Mouse (Mus musculus): ENCODE results near the gene Mdga1. TPM values are rescaled to one million over a fixed set of nuclear protein-coding genes. Genes with fewer than 3 reads are reported as not detected.

The Mdga1 gene
- polyA plus RNA-seq, 1 experiment: 2.0 TPM

DNA sequence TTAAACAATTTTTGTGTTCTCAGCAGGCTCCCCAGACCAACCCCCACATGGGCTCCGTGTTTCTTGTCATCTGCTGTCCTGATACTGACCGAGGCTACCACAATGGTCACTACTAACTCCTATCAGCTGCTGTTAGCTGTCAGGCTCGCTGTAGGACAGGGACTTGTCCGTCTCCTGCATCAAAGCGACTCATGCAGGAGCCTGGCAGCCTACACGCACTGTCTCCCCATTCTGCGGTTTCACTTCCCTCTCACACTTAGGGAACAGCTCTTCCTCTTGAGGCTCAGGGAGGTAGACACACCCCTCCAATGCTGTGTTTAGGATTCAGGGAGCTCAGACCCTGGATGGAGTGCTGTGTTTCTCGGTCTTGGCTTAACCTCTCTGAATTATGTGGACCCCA is 132.4 kb downstream of the Mdga1 start:
- H3K79me3 ChIP-seq (ENCODE audit: low read depth): no peaks in the 10 kb centered on the region
- H3K36me3 ChIP-seq (ENCODE audit: control insufficient read depth, insufficient read depth): no peaks in the 10 kb centered on the region
- H3K79me2 ChIP-seq (ENCODE audit: control insufficient read depth, insufficient read depth): no peaks in the 10 kb centered on the region
- no peak overlapping the region for H3K4me3 ChIP-seq (ENCODE audit: insufficient read depth, poor library complexity, severe bottlenecking)
- H3ac ChIP-seq (ENCODE audit: control insufficient read depth, insufficient read length, low read depth): no peak overlapping the region
- TF ChIP-seq USF1 (IDR thresholded peaks at IDR 0.05; ENCODE audit: low read depth) (no peak), MYOD1 (IDR thresholded peaks at IDR 0.05; ENCODE audit: control insufficient read depth, insufficient read length, low read depth) (peak; percentile 38), MYOG (IDR thresholded peaks at IDR 0.05; ENCODE audit: control insufficient read depth, extremely low read depth, insufficient read length) (no peak), MAX (IDR thresholded peaks at IDR 0.05) (no peak), CTCF (IDR thresholded peaks at IDR 0.05; ENCODE audit: control insufficient read depth, insufficient read depth, insufficient read length) (no peak)
- no peaks in the 10 kb centered on the region for H3K27me3 ChIP-seq (ENCODE audit: control insufficient read depth, insufficient read depth, insufficient read length)

DNA sequence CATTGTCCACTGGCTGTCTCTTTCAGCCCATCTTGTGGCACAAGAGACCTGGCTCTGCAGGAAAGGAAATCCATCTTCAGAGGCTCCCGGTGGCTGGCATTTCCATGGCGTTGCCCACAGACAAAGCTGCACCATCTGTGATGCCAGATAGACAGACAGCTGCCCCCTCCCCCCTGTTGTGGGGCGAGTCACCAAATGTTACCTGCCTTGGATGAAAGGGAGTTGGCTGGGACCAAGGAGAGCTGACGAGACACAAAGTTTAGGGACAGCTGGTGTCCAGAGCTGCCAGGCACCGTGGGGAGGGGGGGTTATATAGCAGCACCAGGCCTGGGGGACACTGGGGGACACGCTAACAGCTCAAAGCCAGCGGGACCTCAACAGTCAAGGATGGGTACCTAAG is 135.1 kb downstream of the Mdga1 start:
- TF ChIP-seq FOSL1 (IDR thresholded peaks at IDR 0.05; ENCODE audit: insufficient read depth, low read length, poor library complexity, severe bottlenecking) (no peak), MYOD1 (IDR thresholded peaks at IDR 0.05; ENCODE audit: control insufficient read depth, insufficient read length, low read depth) (no peak), MAX (IDR thresholded peaks at IDR 0.05) (no peak), USF1 (IDR thresholded peaks at IDR 0.05; ENCODE audit: low read depth) (no peak), CTCF (IDR thresholded peaks at IDR 0.05; ENCODE audit: control insufficient read depth, insufficient read depth, insufficient read length) (no peak), MYOG (IDR thresholded peaks at IDR 0.05; ENCODE audit: control insufficient read depth, extremely low read depth, insufficient read length) (no peak), CEBPB (IDR thresholded peaks at IDR 0.05; ENCODE audit: low read depth) (no peak)
- Histone ChIP-seq H3K27me3 (ENCODE audit: control insufficient read depth, insufficient read depth, insufficient read length) (no peaks in the 10 kb centered on the region), H3K4me3 (ENCODE audit: insufficient read depth, poor library complexity, severe bottlenecking) (no peak overlapping the region), H3ac (ENCODE audit: control insufficient read depth, insufficient read length, low read depth) (no peak overlapping the region), H3K79me2 (ENCODE audit: control insufficient read depth, insufficient read depth) (no peaks in the 10 kb centered on the region), H3K36me3 (ENCODE audit: control insufficient read depth, insufficient read depth) (no peaks in the 10 kb centered on the region), H3K79me3 (ENCODE audit: low read depth) (no peaks in the 10 kb centered on the region)

DNA sequence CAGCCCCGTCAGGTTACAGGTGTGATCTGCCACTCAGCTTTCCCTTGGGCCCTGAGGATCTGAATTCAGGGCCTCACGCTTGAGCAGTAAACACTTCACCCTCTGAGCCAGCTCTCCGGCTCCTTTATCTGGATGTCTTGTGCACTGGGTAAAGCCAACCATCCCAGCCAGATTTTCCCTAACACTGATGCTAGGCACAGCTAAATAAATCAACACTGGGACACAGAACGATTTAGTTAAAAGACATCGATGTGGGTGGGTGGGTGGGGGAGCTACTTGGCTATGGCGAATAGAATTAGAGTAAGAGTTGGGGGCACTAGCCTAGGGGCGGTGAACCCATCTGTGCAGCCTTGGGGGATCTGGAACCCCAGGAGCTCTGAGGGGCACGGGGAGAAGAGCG is 135.6 kb downstream of the Mdga1 start:
- Histone ChIP-seq H3K79me3 (ENCODE audit: low read depth) (no peaks in the 10 kb centered on the region), H3K79me2 (ENCODE audit: control insufficient read depth, insufficient read depth) (no peaks in the 10 kb centered on the region), H3K27me3 (ENCODE audit: control insufficient read depth, insufficient read depth, insufficient read length) (no peaks in the 10 kb centered on the region), H3ac (ENCODE audit: control insufficient read depth, insufficient read length, low read depth) (no peak overlapping the region), H3K36me3 (ENCODE audit: control insufficient read depth, insufficient read depth) (no peaks in the 10 kb centered on the region), H3K4me3 (ENCODE audit: insufficient read depth, poor library complexity, severe bottlenecking) (no peak overlapping the region)
- TF ChIP-seq MAX (IDR thresholded peaks at IDR 0.05) (no peak), USF1 (IDR thresholded peaks at IDR 0.05; ENCODE audit: low read depth) (no peak), FOSL1 (IDR thresholded peaks at IDR 0.05; ENCODE audit: insufficient read depth, low read length, poor library complexity, severe bottlenecking) (no peak)

DNA sequence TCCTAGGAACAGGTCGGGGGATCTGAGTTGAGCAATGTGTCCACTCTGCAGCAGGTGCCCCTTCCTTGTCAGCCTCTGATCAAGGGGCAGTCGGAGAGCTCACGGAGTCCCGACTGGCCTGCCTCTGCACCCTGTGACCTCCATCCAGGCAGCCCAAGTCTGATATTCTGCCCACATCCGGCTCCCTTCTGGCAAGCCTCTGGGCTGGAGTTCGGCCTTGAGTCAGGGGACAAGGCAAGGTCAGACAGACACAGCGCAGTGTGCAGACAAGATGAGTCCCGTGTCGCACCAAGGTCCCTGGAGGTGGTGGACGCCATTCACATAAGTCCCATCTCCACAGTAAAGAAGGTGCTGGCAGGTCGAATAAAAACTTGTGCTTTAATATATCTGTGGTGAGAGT is 138.2 kb downstream of the Mdga1 start:
- H3ac ChIP-seq (ENCODE audit: control insufficient read depth, insufficient read length, low read depth): no peak overlapping the region
- no peaks in the 10 kb centered on the region for H3K79me3 ChIP-seq (ENCODE audit: low read depth)
- H3K79me2 ChIP-seq (ENCODE audit: control insufficient read depth, insufficient read depth): no peaks in the 10 kb centered on the region
- no peak overlapping the region for H3K4me3 ChIP-seq (ENCODE audit: insufficient read depth, poor library complexity, severe bottlenecking)
- no peaks in the 10 kb centered on the region for H3K27me3 ChIP-seq (ENCODE audit: control insufficient read depth, insufficient read depth, insufficient read length)
- no peaks in the 10 kb centered on the region for H3K36me3 ChIP-seq (ENCODE audit: control insufficient read depth, insufficient read depth)
- no peak for TF ChIP-seq FOSL1 (IDR thresholded peaks at IDR 0.05; ENCODE audit: insufficient read depth, low read length, poor library complexity, severe bottlenecking)
- no peak for TF ChIP-seq CEBPB (IDR thresholded peaks at IDR 0.05; ENCODE audit: low read depth)
- TF ChIP-seq MYOG (IDR thresholded peaks at IDR 0.05; ENCODE audit: control insufficient read depth, extremely low read depth, insufficient read length): no peak
- TF ChIP-seq MYOD1 (IDR thresholded peaks at IDR 0.05; ENCODE audit: control insufficient read depth, insufficient read length, low read depth): no peak
- no peak for TF ChIP-seq CTCF (IDR thresholded peaks at IDR 0.05; ENCODE audit: control insufficient read depth, insufficient read depth, insufficient read length)
- no peak for TF ChIP-seq USF1 (IDR thresholded peaks at IDR 0.05; ENCODE audit: low read depth)
- TF ChIP-seq MAX (IDR thresholded peaks at IDR 0.05): no peak

DNA sequence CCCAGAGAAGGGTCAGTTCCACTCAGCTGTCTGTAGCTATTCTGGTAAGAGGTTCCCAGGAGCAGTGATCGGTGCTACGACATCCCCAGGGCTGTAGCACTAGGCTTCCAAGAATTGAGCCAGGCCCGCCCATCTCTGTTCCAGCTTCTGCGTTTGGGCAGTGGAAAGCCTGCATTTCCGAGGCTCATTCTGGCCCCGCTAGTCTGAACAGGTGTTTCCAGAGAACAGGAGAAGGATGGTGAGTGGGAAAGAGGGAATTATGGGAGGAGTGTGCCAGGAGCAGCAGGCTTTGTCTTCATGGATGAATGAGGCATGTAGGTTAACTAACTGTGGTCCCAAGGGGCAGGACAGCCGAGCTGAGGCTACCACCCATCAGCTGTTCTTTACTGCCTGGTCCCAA is 140.8 kb downstream of the Mdga1 start:
- no peaks in the 10 kb centered on the region for H3K79me3 ChIP-seq (ENCODE audit: low read depth)
- no peak overlapping the region for H3K4me3 ChIP-seq (ENCODE audit: insufficient read depth, poor library complexity, severe bottlenecking)
- no peaks in the 10 kb centered on the region for H3K36me3 ChIP-seq (ENCODE audit: control insufficient read depth, insufficient read depth)
- no peak for TF ChIP-seq MAX (IDR thresholded peaks at IDR 0.05)
- no peak for TF ChIP-seq MYOD1 (IDR thresholded peaks at IDR 0.05; ENCODE audit: control insufficient read depth, insufficient read length, low read depth)
- no peak for TF ChIP-seq FOSL1 (IDR thresholded peaks at IDR 0.05; ENCODE audit: insufficient read depth, low read length, poor library complexity, severe bottlenecking)
- TF ChIP-seq CTCF (IDR thresholded peaks at IDR 0.05; ENCODE audit: control insufficient read depth, insufficient read depth, insufficient read length): no peak
- TF ChIP-seq MYOG (IDR thresholded peaks at IDR 0.05; ENCODE audit: control insufficient read depth, extremely low read depth, insufficient read length): no peak
- TF ChIP-seq CEBPB (IDR thresholded peaks at IDR 0.05; ENCODE audit: low read depth): no peak
- TF ChIP-seq USF1 (IDR thresholded peaks at IDR 0.05; ENCODE audit: low read depth): no peak
- H3ac ChIP-seq (ENCODE audit: control insufficient read depth, insufficient read length, low read depth): no peak overlapping the region
- H3K79me2 ChIP-seq (ENCODE audit: control insufficient read depth, insufficient read depth): no peaks in the 10 kb centered on the region
- no peaks in the 10 kb centered on the region for H3K27me3 ChIP-seq (ENCODE audit: control insufficient read depth, insufficient read depth, insufficient read length)

DNA sequence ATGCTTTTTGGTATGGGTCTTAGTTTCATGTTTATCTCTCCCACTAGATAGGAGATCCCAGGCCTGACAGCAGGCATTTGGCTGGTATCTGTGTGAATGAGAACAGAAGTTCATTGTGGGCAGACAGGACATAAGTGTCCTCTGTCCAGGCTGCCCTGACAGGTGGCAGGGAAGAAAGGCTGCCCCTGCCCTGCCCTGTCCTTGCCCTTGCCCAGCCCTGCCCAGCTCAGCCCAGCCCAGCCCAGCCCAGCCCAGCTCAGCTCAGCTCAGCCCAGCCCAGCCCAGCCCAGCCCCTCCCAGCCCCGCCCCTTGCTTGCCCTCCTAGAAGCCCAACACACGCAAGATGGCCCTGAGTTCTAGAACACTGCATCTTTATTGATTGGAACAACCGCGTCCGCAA is 142.3 kb downstream of the Mdga1 start:
- Histone ChIP-seq H3K27me3 (ENCODE audit: control insufficient read depth, insufficient read depth, insufficient read length) (no peaks in the 10 kb centered on the region), H3K4me3 (ENCODE audit: insufficient read depth, poor library complexity, severe bottlenecking) (no peak overlapping the region), H3ac (ENCODE audit: control insufficient read depth, insufficient read length, low read depth) (no peak overlapping the region), H3K36me3 (ENCODE audit: control insufficient read depth, insufficient read depth) (no peaks in the 10 kb centered on the region), H3K79me2 (ENCODE audit: control insufficient read depth, insufficient read depth) (no peaks in the 10 kb centered on the region), H3K79me3 (ENCODE audit: low read depth) (no peaks in the 10 kb centered on the region)
- TF ChIP-seq MYOG (IDR thresholded peaks at IDR 0.05; ENCODE audit: control insufficient read depth, extremely low read depth, insufficient read length) (no peak), CTCF (IDR thresholded peaks at IDR 0.05; ENCODE audit: control insufficient read depth, insufficient read depth, insufficient read length) (no peak), MYOD1 (IDR thresholded peaks at IDR 0.05; ENCODE audit: control insufficient read depth, insufficient read length, low read depth) (no peak), FOSL1 (IDR thresholded peaks at IDR 0.05; ENCODE audit: insufficient read depth, low read length, poor library complexity, severe bottlenecking) (no peak), USF1 (IDR thresholded peaks at IDR 0.05; ENCODE audit: low read depth) (no peak), CEBPB (IDR thresholded peaks at IDR 0.05; ENCODE audit: low read depth) (no peak), MAX (IDR thresholded peaks at IDR 0.05) (no peak)
